Mouse (Mus musculus): Measurements from ENCODE around the gene Nab2. TPM values are rescaled to one million over a fixed set of nuclear protein-coding genes. Genes with fewer than 3 reads are reported as not detected.

The Nab2 gene
- total RNA-seq, 1 experiment from 2014 or later: 19.0 TPM

- ATAC-seq (ENCODE audit: extremely low read depth, insufficient number of reproducible peaks, low FRiP score, poor library complexity, severe bottlenecking): peak; percentile 61
Observed at GRCm38 (mm10) chr10:127621191-127622056, 46.9 kb downstream of the Nab2 start.

GRCm38 (mm10) chr10:127620406-127621190 is 47.8 kb downstream of the Nab2 start, which contains the start of gene Lrp1:
Gene Lrp1, minus strand, starts transcription at chr10:127621148.
- no peak for ATAC-seq (ENCODE audit: extremely low read depth, insufficient number of reproducible peaks, low FRiP score, poor library complexity, severe bottlenecking)

GRCm38 (mm10) chr10:127619941-127620405 is 48.4 kb downstream of the Nab2 start:
- ATAC-seq (ENCODE audit: extremely low read depth, insufficient number of reproducible peaks, low FRiP score, poor library complexity, severe bottlenecking): no peak

- ATAC-seq (ENCODE audit: extremely low read depth, insufficient number of reproducible peaks, low FRiP score, poor library complexity, severe bottlenecking): no peak
Observed at GRCm38 (mm10) chr10:127619119-127619721, 49.1 kb downstream of the Nab2 start.

- no peak for ATAC-seq (ENCODE audit: extremely low read depth, insufficient number of reproducible peaks, low FRiP score, poor library complexity, severe bottlenecking)
Observed at GRCm38 (mm10) chr10:127618173-127618572, 50.2 kb downstream of the Nab2 start.

- no peak for ATAC-seq (ENCODE audit: extremely low read depth, insufficient number of reproducible peaks, low FRiP score, poor library complexity, severe bottlenecking)
Observed at GRCm38 (mm10) chr10:127617294-127617693, 51.1 kb downstream of the Nab2 start.

GRCm38 (mm10) chr10:127616261-127616679 is 52.1 kb downstream of the Nab2 start:
- ATAC-seq (ENCODE audit: extremely low read depth, insufficient number of reproducible peaks, low FRiP score, poor library complexity, severe bottlenecking): no peak

GRCm38 (mm10) chr10:127615591-127615990 is 52.8 kb downstream of the Nab2 start:
- peak; percentile 9; the same call in 1 of the 2 replicates for ATAC-seq (ENCODE audit: extremely low read depth, insufficient number of reproducible peaks, low FRiP score, poor library complexity, severe bottlenecking)

GRCm38 (mm10) chr10:127615034-127615374 is 53.4 kb downstream of the Nab2 start:
- no peak for ATAC-seq (ENCODE audit: extremely low read depth, insufficient number of reproducible peaks, low FRiP score, poor library complexity, severe bottlenecking)

- ATAC-seq (ENCODE audit: extremely low read depth, insufficient number of reproducible peaks, low FRiP score, poor library complexity, severe bottlenecking): no peak
Observed at GRCm38 (mm10) chr10:127614236-127615033, 53.9 kb downstream of the Nab2 start.

GRCm38 (mm10) chr10:127612079-127612775 is 56.1 kb downstream of the Nab2 start:
- ATAC-seq (ENCODE audit: extremely low read depth, insufficient number of reproducible peaks, low FRiP score, poor library complexity, severe bottlenecking): no peak

Other genes starting within 250 kb of the Nab2 start
- gene Stac3, start 166.9 kb downstream of the Nab2 start, total RNA-seq (2017): 6.0 and 9.8 TPM in 2 replicates
- gene Ndufa4l2, start 153.6 kb downstream of the Nab2 start, total RNA-seq (2017): not detected in 2 replicates
- 22.8 and 25.0 TPM in 2 replicates for gene Shmt2, start 146.1 kb downstream of the Nab2 start, total RNA-seq (2017)
- not detected in 2 replicates for gene Nxph4, start 134.0 kb downstream of the Nab2 start, total RNA-seq (2017)
- gene Lrp1, start 47.4 kb downstream of the Nab2 start, total RNA-seq (2017): 6.3 and 15.1 TPM in 2 replicates
- gene Stat6, start 25.6 kb downstream of the Nab2 start, total RNA-seq (2017): 258 and 273 TPM in 2 replicates
- 42.6 and 45.7 TPM in 2 replicates for gene Nemp1, start 1.7 kb downstream of the Nab2 start, total RNA-seq (2017)
- gene Myo1a, start 36.6 kb upstream of the Nab2 start, total RNA-seq (2017): 1.5 and 2.3 TPM in 2 replicates
- not detected in 2 replicates for gene Tac2, start 55.9 kb upstream of the Nab2 start, total RNA-seq (2017)
- 20.7 and 25.7 TPM in 2 replicates for gene Zbtb39, start 71.0 kb upstream of the Nab2 start, total RNA-seq (2017)
- gene Gpr182, start 83.2 kb upstream of the Nab2 start, total RNA-seq (2017): 0.12 and 0.23 TPM in 2 replicates
- 0.37 and 0.47 TPM in 2 replicates for gene Rdh1, start 91.2 kb upstream of the Nab2 start, total RNA-seq (2017)
- not detected in 2 replicates for gene Rdh16f1, start 91.2 kb upstream of the Nab2 start, total RNA-seq (2017)
- 1.7 TPM in 1 of 2 replicates, not detected in the other for gene Rdh9, start 107.8 kb upstream of the Nab2 start, total RNA-seq (2017)
- gene Rdh16, start 132.6 kb upstream of the Nab2 start, total RNA-seq (2017): not detected in 2 replicates
- not detected in 2 replicates for gene Rdh19, start 181.4 kb upstream of the Nab2 start, total RNA-seq (2017)
- gene Rdh16f2, start 197.9 kb upstream of the Nab2 start, total RNA-seq (2017): not detected in 2 replicates
- gene Rdh7, start 220.2 kb upstream of the Nab2 start, total RNA-seq (2017): not detected in 2 replicates
- gene Sdr9c7, start 229.9 kb upstream of the Nab2 start, total RNA-seq (2017): not detected in 2 replicates